Mouse (Mus musculus): ENCODE data around the gene Dctn5. TPM values are rescaled to one million over a fixed set of nuclear protein-coding genes. Genes with fewer than 3 reads are reported as not detected.
"Not testable (repeated sequence)": the region's sequence is repeated elsewhere in the genome, so short reads cannot be mapped to it uniquely, and the experiment has no call there.

Dctn5 gene
- 107 and 113 TPM in 2 replicates for polyA plus RNA-seq (2014; fragmentation: Nextera tagmentation; extraction: Ambion mirVana)

DNA sequence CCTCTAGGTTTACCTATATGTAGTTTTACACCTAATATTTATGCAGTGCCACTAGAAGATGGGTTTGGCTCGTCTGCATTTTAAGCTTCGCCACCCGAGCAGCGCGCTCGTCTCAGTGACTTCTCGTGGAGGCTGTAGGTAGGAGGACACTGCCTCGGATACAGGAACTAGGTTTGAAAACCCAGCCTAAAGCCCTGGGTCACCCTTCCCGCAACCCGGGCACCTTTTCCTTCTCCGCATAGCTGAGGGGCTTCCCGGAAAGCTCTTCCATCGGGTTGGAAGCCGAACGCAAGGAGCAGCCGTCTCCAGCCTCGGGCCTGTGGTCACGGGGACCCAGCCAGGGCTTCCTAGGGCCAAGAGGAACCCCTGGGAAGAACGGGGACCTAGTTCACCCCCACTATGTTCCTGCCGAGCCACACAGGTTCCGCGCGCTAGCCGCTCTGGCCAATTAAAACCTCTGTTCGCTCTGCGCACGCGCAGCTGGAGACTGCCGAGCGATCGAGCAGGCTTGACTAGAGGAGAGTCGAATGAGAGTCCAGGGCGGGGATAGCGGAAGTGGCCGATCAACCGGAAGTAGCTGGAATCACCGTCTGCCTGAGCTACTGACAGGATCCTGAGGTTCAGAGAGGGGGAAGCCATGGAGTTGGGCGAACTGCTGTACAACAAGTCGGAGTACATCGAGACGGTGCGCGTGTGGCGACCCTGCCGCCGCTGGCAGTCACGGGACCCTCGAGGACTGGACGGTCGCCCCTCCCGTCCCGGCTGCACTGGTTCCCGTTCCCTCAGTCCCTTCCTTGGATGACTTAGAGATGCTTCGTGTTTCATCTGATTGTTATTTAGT lies at the start of gene Dctn5, which contains the start of gene Palb2:
Dctn5 (plus strand) TSS at position 545 of the 841 bp plus-strand sequence.
Palb2 (minus strand) TSS at position 489 of the 841 bp plus-strand sequence.
- peaks cover 33% of the 10 kb centered on the region for H3K36me3 ChIP-seq (ENCODE audit: control insufficient read depth, insufficient read depth, low read length)
- peak within 1 kb of the TSS; percentile 68 for H3K4me2 ChIP-seq (replicated peaks; ENCODE audit: low read depth, low read length)
- peak within 1 kb of the TSS; percentile 85 for H3K9ac ChIP-seq (ENCODE audit: low read depth, low read length)
- H3K4me1 ChIP-seq (ENCODE audit: control insufficient read depth, insufficient read depth, low read length): 0 out of 2 replicates have a peak, but pooled peaks cover 11% of the 10 kb centered on the region
- ATAC-seq (ENCODE audit: low FRiP score, low TSS enrichment): peak; percentile 98
- peak within 1 kb of the TSS; percentile 67; the same call in 1 of the 2 replicates for H3K27ac ChIP-seq (ENCODE audit: low read depth, low read length)
- H3K4me3 ChIP-seq (ENCODE audit: low read length): peak within 1 kb of the TSS; percentile 94
- H3K9me3 ChIP-seq (ENCODE audit: control insufficient read depth, low read length): no peaks in the 10 kb centered on the region
- H3K27me3 ChIP-seq (ENCODE audit: control insufficient read depth, insufficient read depth, low read length): no peaks in the 10 kb centered on the region
- under 1% methylated on average over 54 of the region's 54 CpGs for WGBS

DNA sequence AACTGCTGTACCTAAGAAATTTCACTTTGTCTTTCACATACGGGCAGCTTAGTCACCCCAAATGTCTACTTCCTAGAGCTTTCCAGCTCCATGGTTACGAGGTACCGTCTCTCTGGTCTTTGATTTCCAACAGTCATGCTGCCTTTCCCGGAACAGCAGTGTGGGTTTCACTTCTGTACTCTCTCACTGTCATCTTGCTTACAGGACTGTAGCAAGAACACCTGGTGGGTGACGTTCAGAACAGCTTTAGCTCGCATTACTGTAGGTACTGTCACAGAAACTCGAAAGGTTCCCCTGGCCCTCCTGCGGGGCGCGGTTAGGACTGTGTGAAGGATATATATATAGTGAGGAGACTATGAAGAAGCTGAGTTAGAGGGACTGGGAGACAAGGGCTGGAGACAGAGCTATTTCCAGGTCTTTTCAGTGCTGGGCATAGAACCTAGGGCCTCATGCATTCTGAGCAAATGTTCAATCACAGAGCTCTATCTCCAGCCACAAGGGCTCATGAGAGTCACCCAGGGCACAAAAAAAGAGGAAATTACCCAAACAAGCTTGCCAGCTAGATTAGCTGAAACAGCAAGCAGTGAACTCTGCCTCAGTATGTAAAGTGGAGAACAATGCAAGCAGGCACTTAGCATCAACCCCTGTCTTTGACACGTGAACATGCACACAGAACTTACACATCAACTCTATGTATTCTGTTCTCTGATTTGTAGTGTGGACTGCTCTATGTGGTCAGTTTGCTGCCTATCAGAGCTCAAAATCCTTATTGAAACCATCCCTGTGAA lies 45.5 kb upstream of the Dctn5 start:
- peaks cover 78% of the 10 kb centered on the region for H3K36me3 ChIP-seq (ENCODE audit: control insufficient read depth, insufficient read depth, low read length)
- H3K4me1 ChIP-seq (ENCODE audit: control insufficient read depth, insufficient read depth, low read length): no peaks in the 10 kb centered on the region
- WGBS: 94% methylated on average over 11 of the region's 11 CpGs
- no peak for ATAC-seq (ENCODE audit: low FRiP score, low TSS enrichment)
- no peak overlapping the region for H3K27ac ChIP-seq (ENCODE audit: low read depth, low read length)
- H3K4me3 ChIP-seq (ENCODE audit: low read length): no peak overlapping the region
- H3K9ac ChIP-seq (ENCODE audit: low read depth, low read length): no peak overlapping the region
- no peak overlapping the region for H3K4me2 ChIP-seq (replicated peaks; ENCODE audit: low read depth, low read length)
- H3K27me3 ChIP-seq (ENCODE audit: control insufficient read depth, insufficient read depth, low read length): no peaks in the 10 kb centered on the region
- H3K9me3 ChIP-seq (ENCODE audit: control insufficient read depth, low read length): no peaks in the 10 kb centered on the region

DNA sequence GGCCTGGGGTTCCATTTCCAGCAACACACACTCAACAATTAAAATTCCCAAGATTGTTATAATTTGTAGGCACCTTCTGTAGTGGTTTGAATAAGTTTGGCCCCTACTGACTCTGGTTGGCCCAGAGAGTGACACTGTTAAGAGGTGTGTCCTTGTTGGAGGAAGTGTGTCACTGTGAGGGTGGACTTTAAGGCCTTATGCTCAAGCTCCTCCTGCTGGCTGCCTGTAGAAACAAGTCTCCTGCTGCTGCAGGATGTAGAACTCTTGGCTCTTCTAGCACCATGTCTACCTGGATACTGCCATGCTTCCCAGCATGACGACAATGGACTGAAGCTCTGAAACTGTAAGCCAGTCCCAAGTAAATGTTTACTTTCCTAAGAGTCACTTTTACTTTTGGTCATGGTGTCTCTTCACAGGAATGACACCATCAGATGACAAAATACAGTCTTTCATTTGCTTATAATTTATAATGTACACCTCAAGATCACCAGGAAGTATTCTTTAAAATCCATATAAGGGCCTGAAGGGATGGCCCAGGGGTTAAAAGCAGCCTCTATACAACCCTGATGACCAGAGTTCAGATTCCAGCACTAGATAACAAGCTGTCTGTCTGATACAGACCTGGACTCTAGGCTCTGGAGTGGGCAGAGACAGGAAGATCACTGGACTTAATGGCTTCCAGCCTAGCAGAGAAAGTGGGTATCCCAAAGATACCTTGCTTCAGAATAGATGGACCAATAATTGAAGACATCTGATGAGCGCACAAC lies 38.1 kb upstream of the Dctn5 start:
- WGBS: 95% methylated on average over 2 of the region's 2 CpGs
- Histone ChIP-seq H3K27me3 (ENCODE audit: control insufficient read depth, insufficient read depth, low read length) (no peaks in the 10 kb centered on the region), H3K27ac (ENCODE audit: low read depth, low read length) (no peak overlapping the region), H3K4me1 (ENCODE audit: control insufficient read depth, insufficient read depth, low read length) (no peaks in the 10 kb centered on the region), H3K9me3 (ENCODE audit: control insufficient read depth, low read length) (no peaks in the 10 kb centered on the region), H3K4me2 (replicated peaks; ENCODE audit: low read depth, low read length) (no peak overlapping the region), H3K4me3 (ENCODE audit: low read length) (no peak overlapping the region), H3K36me3 (ENCODE audit: control insufficient read depth, insufficient read depth, low read length) (peaks cover 80% of the 10 kb centered on the region), H3K9ac (ENCODE audit: low read depth, low read length) (no peak overlapping the region)
- no peak for ATAC-seq (ENCODE audit: low FRiP score, low TSS enrichment)

DNA sequence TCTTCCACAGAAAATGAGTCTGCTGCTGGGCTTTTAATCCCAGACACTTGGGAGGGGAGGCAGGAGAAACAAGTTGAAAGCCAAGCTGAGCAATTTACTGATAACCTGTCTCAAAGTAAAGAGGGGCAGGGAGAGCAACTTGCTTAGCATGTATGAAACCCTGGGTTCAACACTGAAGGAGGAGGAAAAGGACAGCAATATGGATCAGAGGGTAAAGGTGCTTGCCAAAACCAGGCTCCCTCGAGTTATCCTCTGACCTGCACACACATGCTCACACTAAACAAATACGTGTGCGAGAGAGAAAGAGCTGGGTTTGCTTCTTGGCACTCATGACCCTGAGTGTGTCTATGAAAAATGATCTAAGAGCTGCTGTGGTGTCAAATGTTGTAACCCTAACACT lies 34.8 kb upstream of the Dctn5 start:
- Histone ChIP-seq H3K36me3 (ENCODE audit: control insufficient read depth, insufficient read depth, low read length) (peaks cover 50% of the 10 kb centered on the region), H3K9me3 (ENCODE audit: control insufficient read depth, low read length) (no peaks in the 10 kb centered on the region), H3K9ac (ENCODE audit: low read depth, low read length) (no peak overlapping the region), H3K27me3 (ENCODE audit: control insufficient read depth, insufficient read depth, low read length) (no peaks in the 10 kb centered on the region), H3K4me3 (ENCODE audit: low read length) (no peak overlapping the region), H3K4me1 (ENCODE audit: control insufficient read depth, insufficient read depth, low read length) (peaks cover 8% of the 10 kb centered on the region), H3K4me2 (replicated peaks; ENCODE audit: low read depth, low read length) (no peak overlapping the region), H3K27ac (ENCODE audit: low read depth, low read length) (no peak overlapping the region)
- 89% methylated on average over 3 of the region's 3 CpGs for WGBS
- no peak for ATAC-seq (ENCODE audit: low FRiP score, low TSS enrichment)

GRCm38 (mm10) chr7:122099222-122099621 lies 33.6 kb upstream of the Dctn5 start:
- H3K9me3 ChIP-seq (ENCODE audit: control insufficient read depth, low read length): no peaks in the 10 kb centered on the region
- no peak overlapping the region for H3K4me3 ChIP-seq (ENCODE audit: low read length)
- no peak overlapping the region for H3K27ac ChIP-seq (ENCODE audit: low read depth, low read length)
- no peak for ATAC-seq (ENCODE audit: low FRiP score, low TSS enrichment)
- H3K27me3 ChIP-seq (ENCODE audit: control insufficient read depth, insufficient read depth, low read length): no peaks in the 10 kb centered on the region
- H3K9ac ChIP-seq (ENCODE audit: low read depth, low read length): no peak overlapping the region
- WGBS: 70% methylated on average over 4 of the region's 4 CpGs
- no peak overlapping the region for H3K4me2 ChIP-seq (replicated peaks; ENCODE audit: low read depth, low read length)
- peaks cover 8% of the 10 kb centered on the region for H3K4me1 ChIP-seq (ENCODE audit: control insufficient read depth, insufficient read depth, low read length)
- peaks cover 41% of the 10 kb centered on the region for H3K36me3 ChIP-seq (ENCODE audit: control insufficient read depth, insufficient read depth, low read length)

DNA sequence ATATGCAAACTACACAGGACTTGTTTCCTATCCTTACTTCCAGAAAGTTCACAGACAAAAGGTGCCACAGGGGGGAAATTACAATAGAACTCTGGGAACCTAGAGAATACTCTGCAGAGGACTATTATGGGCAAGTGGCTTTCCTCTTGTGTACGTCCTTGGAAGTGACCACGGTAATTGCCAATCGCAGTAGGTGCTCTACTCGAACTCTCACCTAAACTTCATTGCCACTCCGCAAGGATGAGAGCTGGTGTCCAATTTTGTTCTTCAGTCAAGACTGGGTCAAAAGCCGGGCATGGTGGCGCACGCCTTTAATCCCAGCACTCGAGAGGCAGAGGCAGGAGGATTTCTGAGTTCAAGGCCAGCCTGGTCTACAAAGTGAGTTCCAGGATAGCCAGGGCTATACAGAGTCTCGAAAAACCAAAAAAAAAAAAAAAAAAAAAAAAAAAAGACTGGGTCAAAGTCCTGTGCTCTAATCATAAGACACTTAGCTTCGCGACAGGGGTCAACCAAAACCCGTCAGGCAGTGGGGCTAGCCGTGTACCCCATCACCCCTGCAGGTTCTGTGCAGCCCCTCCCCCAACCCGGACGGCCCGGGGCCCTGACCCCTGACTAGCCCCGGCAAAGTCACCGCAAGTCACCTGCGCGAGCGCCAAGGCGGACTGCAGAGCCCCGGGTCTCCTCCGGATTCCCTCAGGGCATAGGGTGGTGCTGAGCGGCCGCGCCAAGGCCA lies 31.7 kb upstream of the Dctn5 start:
- peak overlapping the region; percentile 89 for H3K4me2 ChIP-seq (replicated peaks; ENCODE audit: low read depth, low read length)
- peak; percentile 71; the same call in 1 of the 2 replicates for ATAC-seq (ENCODE audit: low FRiP score, low TSS enrichment)
- H3K4me1 ChIP-seq (ENCODE audit: control insufficient read depth, insufficient read depth, low read length); H3K27me3 ChIP-seq (ENCODE audit: control insufficient read depth, insufficient read depth, low read length); H3K9me3 ChIP-seq (ENCODE audit: control insufficient read depth, low read length); H3K27ac ChIP-seq (ENCODE audit: low read depth, low read length): not testable (repeated sequence)
- H3K36me3 ChIP-seq (ENCODE audit: control insufficient read depth, insufficient read depth, low read length): peaks cover 22% of the 10 kb centered on the region
- 5% methylated on average over 25 of the region's 28 CpGs for WGBS
- peak overlapping the region; percentile 77 for H3K4me3 ChIP-seq (ENCODE audit: low read length)
- peak overlapping the region; percentile 88 for H3K9ac ChIP-seq (ENCODE audit: low read depth, low read length)

GRCm38 (mm10) chr7:122101747-122102244 lies 31.0 kb upstream of the Dctn5 start, which contains the start of gene Ndufab1:
TSS of gene Ndufab1 (minus strand) at chr7:122101886.
- WGBS: under 1% methylated on average over 34 of the region's 43 CpGs

GRCm38 (mm10) chr7:122108206-122108605 lies 24.6 kb upstream of the Dctn5 start:
- Histone ChIP-seq H3K36me3 (ENCODE audit: control insufficient read depth, insufficient read depth, low read length) (peaks cover 29% of the 10 kb centered on the region), H3K4me3 (ENCODE audit: low read length) (no peak overlapping the region), H3K4me1 (ENCODE audit: control insufficient read depth, insufficient read depth, low read length) (no peaks in the 10 kb centered on the region), H3K4me2 (replicated peaks; ENCODE audit: low read depth, low read length) (no peak overlapping the region), H3K27ac (ENCODE audit: low read depth, low read length) (no peak overlapping the region), H3K9ac (ENCODE audit: low read depth, low read length) (no peak overlapping the region), H3K9me3 (ENCODE audit: control insufficient read depth, low read length) (no peaks in the 10 kb centered on the region), H3K27me3 (ENCODE audit: control insufficient read depth, insufficient read depth, low read length) (no peaks in the 10 kb centered on the region)
- no peak for ATAC-seq (ENCODE audit: low FRiP score, low TSS enrichment)
- WGBS: 96% methylated on average over 6 of the region's 6 CpGs

More at GRCm38 (mm10) chr7:122101747-122102244, 31.0 kb upstream of the Dctn5 start, which contains the start of gene Ndufab1:
- H3K27ac ChIP-seq (ENCODE audit: low read depth, low read length): no peak within 1 kb of the TSS
- peak; percentile 99 for ATAC-seq (ENCODE audit: low FRiP score, low TSS enrichment)
- peak within 1 kb of the TSS; percentile 89 for H3K4me2 ChIP-seq (replicated peaks; ENCODE audit: low read depth, low read length)
- peak within 1 kb of the TSS; percentile 77 for H3K4me3 ChIP-seq (ENCODE audit: low read length)
- no peaks in the 10 kb centered on the region for H3K27me3 ChIP-seq (ENCODE audit: control insufficient read depth, insufficient read depth, low read length)
- H3K4me1 ChIP-seq (ENCODE audit: control insufficient read depth, insufficient read depth, low read length): peaks cover 8% of the 10 kb centered on the region
- peak within 1 kb of the TSS; percentile 88 for H3K9ac ChIP-seq (ENCODE audit: low read depth, low read length)
- no peaks in the 10 kb centered on the region for H3K9me3 ChIP-seq (ENCODE audit: control insufficient read depth, low read length)
- H3K36me3 ChIP-seq (ENCODE audit: control insufficient read depth, insufficient read depth, low read length): peaks cover 16% of the 10 kb centered on the region

Measured in kidney, embryonic 14.5 days (tissue).